30 mouse cellular contexts compared by ENCODE assay signal in genomic region chr9:98485020-98485419, GRCm38 (mm10). TPM values are rescaled to one million over a fixed set of nuclear protein-coding genes. Genes with fewer than 3 reads are reported as not detected.
"Had no signal": no experiment of that assay in that cellular context is flagged by ENCODE, and none has a peak within 500 bp of the region (broad histone marks: within the 10 kb centered on the region; RNA-seq: fewer than 3 reads in every experiment).

No protein-coding gene starts in this region.

- H3K9me3 ChIP-seq: heart, embryonic 12.5 days; hindbrain, embryonic 10.5 days; hindbrain, embryonic 12.5 days; limb, embryonic 13.5 days; limb, embryonic 15.5 days; liver, embryonic 13.5 days; liver, embryonic 15.5 days had no signal

- H3K36me3 ChIP-seq: heart, embryonic 12.5 days; hindbrain, embryonic 10.5 days; hindbrain, embryonic 12.5 days; limb, embryonic 13.5 days; limb, embryonic 15.5 days; liver, embryonic 13.5 days; liver, embryonic 15.5 days had no signal

- ATAC-seq: hindbrain, embryonic 16.5 days; inflammation-experienced regulatory T-cells, adult 6 months had no signal

- H3K4me2 ChIP-seq: heart, embryonic 12.5 days; hindbrain, embryonic 12.5 days; hindbrain, embryonic 14.5 days; limb, embryonic 13.5 days; limb, embryonic 15.5 days; liver, embryonic 13.5 days; liver, embryonic 15.5 days had no signal

- H3K27me3 ChIP-seq: heart, embryonic 12.5 days; hindbrain, embryonic 12.5 days; limb, embryonic 13.5 days; liver, embryonic 13.5 days; liver, embryonic 15.5 days had no signal

- H3K4me3 ChIP-seq: gastrocnemius, adult 2 months; heart, adult 2 months; heart, embryonic 12.5 days; hindbrain, embryonic 10.5 days; hindbrain, embryonic 12.5 days; layer of hippocampus, adult 2 months; left cerebral cortex, adult 2 months; limb, embryonic 13.5 days; limb, embryonic 15.5 days; liver, embryonic 13.5 days; liver, embryonic 15.5 days had no signal

- H3K9ac ChIP-seq: heart, embryonic 12.5 days; hindbrain, embryonic 12.5 days; hindbrain, embryonic 14.5 days; limb, embryonic 13.5 days; limb, embryonic 15.5 days; liver, embryonic 13.5 days; liver, embryonic 15.5 days had no signal

- DNase-seq: gastrocnemius, adult 2 months; gastrocnemius, postnatal 10 days; gastrocnemius, postnatal 25 days; heart, adult 2 months; heart, postnatal 10 days; heart, postnatal 4 days; kidney, adult 11 months; kidney, adult 2 months; kidney, adult 9 months; kidney, postnatal 10 days; kidney, postnatal 25 days; left cerebral cortex, postnatal 4 days; liver, embryonic 13.5 days had no signal

- H3K4me1 ChIP-seq: limb, embryonic 13.5 days; limb, embryonic 15.5 days had no signal

- H3K27ac ChIP-seq: gastrocnemius, adult 2 months; heart, adult 2 months; hindbrain, embryonic 10.5 days; hindbrain, embryonic 12.5 days; hindbrain, embryonic 14.5 days; layer of hippocampus, adult 2 months; left cerebral cortex, adult 2 months; limb, embryonic 13.5 days; limb, embryonic 15.5 days; liver, embryonic 13.5 days; liver, embryonic 15.5 days had no signal

RNA-seq across cellular contexts. Expression of gene Rbp2, which starts 0.9 kb away (rescaled TPM):
- total RNA-seq: gastrocnemius, adult 2 months; gastrocnemius, postnatal 10 days; gastrocnemius, postnatal 25 days; granulocyte monocyte progenitor cell, adult 5-6 weeks; heart, postnatal 4 days; layer of hippocampus, adult 2 months; layer of hippocampus, postnatal 25 days; left cerebral cortex, adult 2 months; left cerebral cortex, postnatal 10 days; left cerebral cortex, postnatal 25 days; left cerebral cortex, postnatal 4 days; liver, adult 2 months had no signal
- polyA plus RNA-seq: frontal cortex, adult 2 months; heart, adult 2 months; inflammation-experienced regulatory T-cells, adult 6 months; kidney, adult 2 months; limb, embryonic 13.5 days; liver, adult 2 months had no signal
